Mouse (Mus musculus) Patski (cell line): Measurements from ENCODE around the gene Cryga. TPM values are rescaled to one million over a fixed set of nuclear protein-coding genes. Genes with fewer than 3 reads are reported as not detected.

Experiments used
- ATAC-seq: fragments of 100-300 bp; one replicate; pipeline ENCODE4 v1.8.0; 2021
- CTCF ChIA-PET: fragments of 350-600 bp; sonication (Branson Sonifier 250); formaldehyde crosslinking; loops from one replicate; lab custom pipeline; 2022; ENCODE audit warnings: inconsistent platforms; lab: Charles Lee
- POLR2A ChIA-PET: fragments of 350-600 bp; sonication (Branson Sonifier 250); formaldehyde crosslinking; loops from one replicate; lab custom pipeline; 2022; ENCODE audit warnings: antibody characterized with exemption, inconsistent platforms; lab: Charles Lee
- DNase-seq: peaks from one replicate; pipeline ENCODE4 v3.0.0-alpha.2; 2011; ENCODE audit warnings: low read depth, low spot score
- H3K27me3 ChIP-seq: fragments of 371-371 bp; one replicate; pipeline ENCODE4 v1.5.1; 2021
- CTCF ChIP-seq: fragments of 100-300 bp; IDR thresholded peaks from one replicate; pipeline ENCODE4 v1.5.1; 2021
- in situ Hi-C: fragments of 300-500 bp; cut with MboI; formaldehyde crosslinking; loops from 3 replicates; pipeline ENCODE4 v1.11.1; 2018; ENCODE audit warnings: low pct_unique_long_range_greater_than_20kb, mixed read lengths
- polyA plus RNA-seq: library from polyadenylated mRNA; unstranded; gene quantifications from one replicate; pipeline ENCODE4 v1.2.3, GENCODE M21; 2021

The Cryga gene
- polyA plus RNA-seq, 1 experiment from 2014 or later: not detected

GRCm38 (mm10) chr1:65107654-65108279 lies 4.6 kb upstream of the Cryga start:
- ChIA-PET POLR2A (no interaction called here), CTCF (interaction anchor here (1.2 to 1.4 kb wide), 2 partner anchors 71 to 72 kb away, joined by 3 read pairs; no protein-coding TSS in a partner anchor)
- ATAC-seq (no peak), DNase-seq (no peak)
- in situ Hi-C loops: no loop called here
- no peak for TF ChIP-seq CTCF
- H3K27me3 ChIP-seq: peaks cover 28% of the 10 kb centered on the region

GRCm38 (mm10) chr1:65096953-65097352 lies 6.2 kb downstream of the Cryga start:
- POLR2A ChIA-PET: no interaction called here
- in situ Hi-C loops: no loop called here
- DNase-seq: no peak
- no peak for TF ChIP-seq CTCF
- peaks cover 8% of the 10 kb centered on the region for H3K27me3 ChIP-seq
- no peak for ATAC-seq
- CTCF ChIA-PET: no interaction called here

- in situ Hi-C loops: no loop called here
- ATAC-seq (no peak), DNase-seq (peak; percentile 13)
- ChIA-PET POLR2A (interaction anchor here (0.6 kb wide), 1 partner anchor 1297 kb away, joined by 4 read pairs; no protein-coding TSS in a partner anchor), CTCF (interaction anchor here (0.9 to 1.3 kb wide), 5 partner anchors 17 to 88 kb away, joined by 3 to 6 read pairs (median 3); no protein-coding TSS in a partner anchor)
- no peaks in the 10 kb centered on the region for H3K27me3 ChIP-seq
- TF ChIP-seq CTCF: no peak
These were observed 11.6 kb downstream of the Cryga start for GRCm38 (mm10) chr1:65091566-65091965.

GRCm38 (mm10) chr1:65090370-65090769 lies 12.8 kb downstream of the Cryga start:
- ChIA-PET CTCF (no interaction called here), POLR2A (no interaction called here)
- DNase-seq (no peak), ATAC-seq (no peak)
- in situ Hi-C loops: no loop called here
- TF ChIP-seq CTCF: no peak
- H3K27me3 ChIP-seq: no peaks in the 10 kb centered on the region

- no peak for TF ChIP-seq CTCF
- in situ Hi-C loops: no loop called here
- ChIA-PET CTCF (interaction anchor here (2.6 kb wide), 1 partner anchor 11 kb away, joined by 9 read pairs; no protein-coding TSS in a partner anchor), POLR2A (no interaction called here)
- ATAC-seq (no peak), DNase-seq (no peak)
- no peaks in the 10 kb centered on the region for H3K27me3 ChIP-seq
These were observed 14.4 kb downstream of the Cryga start for GRCm38 (mm10) chr1:65088567-65089356.

GRCm38 (mm10) chr1:65082188-65082587 lies 21.0 kb downstream of the Cryga start, which contains the start of gene Crygb:
Gene Crygb (minus strand): TSS chr1:65082288.
- peaks cover 27% of the 10 kb centered on the region for H3K27me3 ChIP-seq
- CTCF ChIA-PET: no interaction called here
- POLR2A ChIA-PET: no interaction called here
- in situ Hi-C loops: no loop called here
- DNase-seq (no peak), ATAC-seq (no peak)
- TF ChIP-seq CTCF: no peak

GRCm38 (mm10) chr1:65075607-65076006 lies 27.6 kb downstream of the Cryga start:
- no peak for ATAC-seq
- peaks cover 42% of the 10 kb centered on the region for H3K27me3 ChIP-seq
- ChIA-PET CTCF (interaction anchor here (1.4 to 1.5 kb wide), 2 partner anchors 10 to 71 kb away, joined by 3 to 4 read pairs; no protein-coding TSS in a partner anchor), POLR2A (no interaction called here)
- in situ Hi-C loops: no loop called here
- peak; percentile 38 for TF ChIP-seq CTCF
- no peak for DNase-seq

GRCm38 (mm10) chr1:65073589-65073988 lies 29.6 kb downstream of the Cryga start, which contains the start of gene Crygc:
Gene Crygc (minus strand): TSS chr1:65073689.
- ATAC-seq: no peak
- in situ Hi-C loops: no loop called here
- DNase-seq: no peak
- CTCF ChIA-PET: no interaction called here
- H3K27me3 ChIP-seq: peaks cover 43% of the 10 kb centered on the region
- no peak for TF ChIP-seq CTCF
- POLR2A ChIA-PET: interaction anchor here (0.6 kb wide), 1 partner anchor 13 kb away, joined by 5 read pairs; no protein-coding TSS in a partner anchor

- TF ChIP-seq CTCF: no peak
- no peak for DNase-seq
- CTCF ChIA-PET: no interaction called here
- in situ Hi-C loops: no loop called here
- POLR2A ChIA-PET: no interaction called here
- peaks cover 33% of the 10 kb centered on the region for H3K27me3 ChIP-seq
- ATAC-seq: no peak
These were observed 35.3 kb downstream of the Cryga start for GRCm38 (mm10) chr1:65067842-65068241.

GRCm38 (mm10) chr1:65064201-65064600 lies 39.0 kb downstream of the Cryga start:
- DNase-seq (no peak), ATAC-seq (no peak)
- POLR2A ChIA-PET: no interaction called here
- TF ChIP-seq CTCF: no peak
- peaks cover 14% of the 10 kb centered on the region for H3K27me3 ChIP-seq
- in situ Hi-C loops: no loop called here
- CTCF ChIA-PET: no interaction called here

- POLR2A ChIA-PET: no interaction called here
These were observed 39.8 kb downstream of the Cryga start, which contains the start of gene Crygd for GRCm38 (mm10) chr1:65063352-65063751. Gene Crygd (minus strand): TSS chr1:65063452.

More at GRCm38 (mm10) chr1:65063352-65063751, 39.8 kb downstream of the Cryga start, which contains the start of gene Crygd:
- in situ Hi-C loops: no loop called here
- H3K27me3 ChIP-seq: peaks cover 10% of the 10 kb centered on the region
- CTCF ChIA-PET: no interaction called here
- ATAC-seq (no peak), DNase-seq (no peak)
- no peak for TF ChIP-seq CTCF
